Comparison of ENCODE assay signal across 11 mouse cellular contexts in the genomic region with DNA sequence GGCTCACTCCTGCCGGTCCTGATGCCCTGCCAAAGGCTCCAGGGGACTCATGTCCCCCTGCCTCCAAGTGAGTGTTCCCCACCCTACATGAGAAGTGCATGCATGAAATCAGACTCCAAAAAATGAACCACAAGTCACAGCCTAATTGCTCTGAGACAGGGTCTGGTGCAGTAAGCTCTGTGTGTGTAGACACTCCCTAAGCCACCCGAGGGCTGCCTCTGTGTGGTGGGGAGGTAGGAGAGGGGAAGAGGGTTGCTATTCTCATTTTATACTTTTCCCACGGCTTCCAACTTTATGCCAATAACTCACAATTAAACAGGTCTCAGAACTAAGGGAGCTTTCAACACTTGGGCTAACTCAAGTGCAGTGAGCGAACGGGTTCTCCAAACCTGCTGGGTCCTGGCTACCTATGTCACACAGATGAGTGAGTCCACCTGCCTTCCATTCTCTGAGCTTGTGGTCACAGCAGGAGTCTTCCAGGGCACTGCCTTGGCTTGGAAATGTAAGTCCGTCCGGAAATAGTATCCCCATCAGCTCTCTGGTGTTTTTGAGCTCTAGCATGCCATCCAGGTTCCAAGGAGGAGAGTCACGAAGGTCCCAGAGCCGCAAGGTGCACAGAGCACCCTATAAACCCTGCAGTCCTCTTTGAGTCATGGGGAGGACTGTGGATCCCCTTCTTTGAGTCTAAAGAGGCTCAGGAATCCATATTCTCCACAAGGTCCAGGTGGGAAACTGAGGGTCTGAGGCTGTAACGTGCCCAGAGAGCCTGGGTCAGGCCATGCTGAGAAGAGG. TPM values are rescaled to one million over a fixed set of nuclear protein-coding genes. Genes with fewer than 3 reads are reported as not detected.
DNase-seq lines count a peak whose midpoint lies in the region; ATAC-seq and TF ChIP-seq lines count a peak whose summit lies in the region.
"Had no signal": no experiment of that assay in that cellular context is flagged by ENCODE, and none has a peak within 500 bp of the region (broad histone marks: within the 10 kb centered on the region; RNA-seq: fewer than 3 reads in every experiment).

No protein-coding gene starts in this region.

- H3K27me3 ChIP-seq in heart, postnatal 0 days (ENCODE audit: control insufficient read depth, insufficient read depth, low read length), result no peaks in the 10 kb centered on the region
- H3K27me3 ChIP-seq in ES-Bruce4 (ENCODE audit: control insufficient read depth, insufficient read depth, low read length, poor library complexity, severe bottlenecking), result no peaks in the 10 kb centered on the region
- no peaks in the 10 kb centered on the region for H3K27me3 ChIP-seq in embryonic facial prominence, embryonic 13.5 days
- H3K27me3 ChIP-seq: forebrain, embryonic 13.5 days; midbrain, embryonic 13.5 days; neural tube, embryonic 15.5 days had no signal

- ATAC-seq in heart, postnatal 0 days (ENCODE audit: insufficient read depth, low read depth), result no peak
- ATAC-seq in embryonic facial prominence, embryonic 13.5 days (ENCODE audit: insufficient number of reproducible peaks, insufficient read depth, low FRiP score, low TSS enrichment, low read depth), result no peak
- ATAC-seq: forebrain, embryonic 13.5 days; midbrain, embryonic 13.5 days had no signal

- WGBS in heart, postnatal 0 days, result 58% methylated on average over 10 of the region's 10 CpGs
- 67% methylated on average over 10 of the region's 10 CpGs for WGBS in embryonic facial prominence, embryonic 13.5 days

- no peaks in the 10 kb centered on the region for H3K9me3 ChIP-seq in heart, postnatal 0 days (replicated peaks; ENCODE audit: control insufficient read depth, low read length)
- no peaks in the 10 kb centered on the region for H3K9me3 ChIP-seq in ES-Bruce4 (replicated peaks; ENCODE audit: control insufficient read depth, insufficient read depth, low read length, poor library complexity, severe bottlenecking)
- H3K9me3 ChIP-seq in embryonic facial prominence, embryonic 13.5 days, result no peaks in the 10 kb centered on the region
- H3K9me3 ChIP-seq: forebrain, embryonic 13.5 days; midbrain, embryonic 13.5 days; neural tube, embryonic 15.5 days had no signal

- H3K4me3 ChIP-seq in heart, postnatal 0 days (ENCODE audit: low read depth, low read length), result no peak overlapping the region
- H3K4me3 ChIP-seq in ES-Bruce4 (ENCODE audit: low read depth, low read length), result peak overlapping the region; percentile 28
- no peak overlapping the region for H3K4me3 ChIP-seq in embryonic facial prominence, embryonic 13.5 days
- H3K4me3 ChIP-seq: forebrain, embryonic 13.5 days; midbrain, embryonic 13.5 days; neural tube, embryonic 15.5 days had no signal

- H3K4me2 ChIP-seq in heart, postnatal 0 days (ENCODE audit: low read depth, low read length), result peak overlapping the region; percentile 31
- H3K4me2 ChIP-seq in embryonic facial prominence, embryonic 13.5 days, result 0 out of 2 replicates have a peak overlapping the region, but pooled peaks have one; percentile 17
- H3K4me2 ChIP-seq: forebrain, embryonic 13.5 days; midbrain, embryonic 13.5 days; neural tube, embryonic 15.5 days had no signal

- TF ChIP-seq POLR2A in ES-Bruce4 (IDR thresholded peaks at IDR 0.05; ENCODE audit: insufficient read depth, low read length), result no peak

- intact Hi-C loops in heart, postnatal 10 days (cut with DNase I), result loop anchor here (2.0 kb wide), 1 partner anchor 16 kb away; no protein-coding TSS in a partner anchor

- H3K27ac ChIP-seq in heart, postnatal 0 days (ENCODE audit: low read depth), result peak overlapping the region; percentile 92
- H3K27ac ChIP-seq in ES-Bruce4 (ENCODE audit: insufficient read depth, low read length), result peak overlapping the region; percentile 13; the same call in 1 of the 2 replicates
- peak overlapping the region; percentile 68 for H3K27ac ChIP-seq in embryonic facial prominence, embryonic 13.5 days
- H3K27ac ChIP-seq: forebrain, embryonic 13.5 days; midbrain, embryonic 13.5 days; neural tube, embryonic 15.5 days had no signal

- no peak for TF ChIP-seq EP300 in heart, postnatal 0 days (IDR thresholded peaks at IDR 0.05; ENCODE audit: low read depth)
- no peak for TF ChIP-seq EP300 in ES-Bruce4 (IDR thresholded peaks at IDR 0.05; ENCODE audit: insufficient read depth, low read depth, low read length)

- peaks cover 52% of the 10 kb centered on the region for H3K4me1 ChIP-seq in heart, postnatal 0 days (ENCODE audit: control insufficient read depth, insufficient read depth)
- H3K4me1 ChIP-seq in ES-Bruce4 (ENCODE audit: control insufficient read depth, insufficient read depth, low read length), result peaks cover 4% of the 10 kb centered on the region
- H3K4me1 ChIP-seq in embryonic facial prominence, embryonic 13.5 days, result peaks cover 39% of the 10 kb centered on the region

- TF ChIP-seq CTCF in heart, postnatal 0 days (IDR thresholded peaks at IDR 0.05; ENCODE audit: low read depth), result no peak
- no peak for TF ChIP-seq CTCF in ES-Bruce4 (IDR thresholded peaks at IDR 0.05; ENCODE audit: low read depth, low read length)

- DNase-seq in heart, postnatal 0 days (ENCODE audit: low spot score), result no peak
- no peak for DNase-seq in heart, postnatal 10 days
- peak; percentile 50 for DNase-seq in 3134 (ENCODE audit: extremely low read depth, insufficient read length, low spot score)
- DNase-seq in ovary, postnatal 10 days (ENCODE audit: low spot score), result no peak
- no peak for DNase-seq in right cerebral cortex, postnatal 10 days (ENCODE audit: low spot score in 2 of 2)
- DNase-seq in thymus, postnatal 4 days, result no peak

- peak overlapping the region; percentile 20; the same call in 1 of the 2 replicates for H3K9ac ChIP-seq in heart, postnatal 0 days (replicated peaks; ENCODE audit: low read depth, low read length)
- H3K9ac ChIP-seq in ES-Bruce4 (ENCODE audit: low read depth, poor library complexity, severe bottlenecking), result peak overlapping the region; percentile 59
- H3K9ac ChIP-seq in embryonic facial prominence, embryonic 13.5 days, result 0 out of 2 replicates have a peak overlapping the region, but pooled peaks have one; percentile 16
- H3K9ac ChIP-seq: forebrain, embryonic 13.5 days; midbrain, embryonic 13.5 days; neural tube, embryonic 15.5 days had no signal

- peaks cover 24% of the 10 kb centered on the region for H3K36me3 ChIP-seq in heart, postnatal 0 days (replicated peaks; ENCODE audit: control insufficient read depth, insufficient read depth, low read length)
- H3K36me3 ChIP-seq in ES-Bruce4 (ENCODE audit: control insufficient read depth, insufficient read depth, low read length, poor library complexity, severe bottlenecking), result no peaks in the 10 kb centered on the region
- H3K36me3 ChIP-seq in embryonic facial prominence, embryonic 13.5 days, result no peaks in the 10 kb centered on the region
- H3K36me3 ChIP-seq: midbrain, embryonic 13.5 days; neural tube, embryonic 15.5 days had no signal

RNA-seq across cellular contexts. Expression of a gene that starts 50.1 kb away (rescaled TPM):
- 29.1 and 53.8 TPM in 2 replicates for total RNA-seq in heart, postnatal 0 days (2014; rRNA removed; ENCODE audit: low replicate concordance)
- polyA plus RNA-seq in heart, postnatal 0 days (2015; fragmentation: Nextera tagmentation; extraction: Ambion mirVana), result 12.8 and 14.9 TPM in 2 replicates
- total RNA-seq in heart, postnatal 10 days (2021), result 10 to 100 TPM; 19.0 to 20.5 TPM
- 26.3 and 33.1 TPM in 2 replicates for polyA plus RNA-seq in ES-Bruce4 (2011; ENCODE audit: insufficient read depth, insufficient read length, low read depth, missing spikeins)
- polyA plus RNA-seq in embryonic facial prominence, embryonic 13.5 days (2015; fragmentation: Nextera tagmentation; extraction: Ambion mirVana), result 30.6 and 34.0 TPM in 2 replicates

RNA-seq across cellular contexts. Expression of a gene that starts 52.6 kb away (rescaled TPM):
- 3.1 and 4.8 TPM in 2 replicates for total RNA-seq in heart, postnatal 0 days (2014; rRNA removed; ENCODE audit: low replicate concordance)
- 2.8 and 2.9 TPM in 2 replicates for polyA plus RNA-seq in heart, postnatal 0 days (2015; fragmentation: Nextera tagmentation; extraction: Ambion mirVana)
- 1 to 10 TPM; 4.6 to 5.9 TPM for total RNA-seq in heart, postnatal 10 days (2021)
- 0.46 and 0.48 TPM in 2 replicates for polyA plus RNA-seq in ES-Bruce4 (2011; ENCODE audit: insufficient read depth, insufficient read length, low read depth, missing spikeins)
- 3.1 and 4.5 TPM in 2 replicates for polyA plus RNA-seq in embryonic facial prominence, embryonic 13.5 days (2015; fragmentation: Nextera tagmentation; extraction: Ambion mirVana)

RNA-seq across cellular contexts. Expression of a gene that starts 53.8 kb away (rescaled TPM):
- total RNA-seq in heart, postnatal 0 days (2014; rRNA removed; ENCODE audit: low replicate concordance), result 78.0 and 82.4 TPM in 2 replicates
- polyA plus RNA-seq in heart, postnatal 0 days (2015; fragmentation: Nextera tagmentation; extraction: Ambion mirVana), result 46.1 and 47.1 TPM in 2 replicates
- 10 to 100 TPM; 63.4 to 65.7 TPM for total RNA-seq in heart, postnatal 10 days (2021)
- polyA plus RNA-seq in ES-Bruce4 (2011; ENCODE audit: insufficient read depth, insufficient read length, low read depth, missing spikeins), result 37.1 and 42.8 TPM in 2 replicates
- 73.0 and 75.3 TPM in 2 replicates for polyA plus RNA-seq in embryonic facial prominence, embryonic 13.5 days (2015; fragmentation: Nextera tagmentation; extraction: Ambion mirVana)

Comparison
In these comparisons a context has a peak if more than half of its experiments do, and no peak if none do; other contexts are left out.
1. H3K27ac ChIP-seq: peak in every context shown above with its lines; median percentile 92 in heart, postnatal 0 days; 68 in embryonic facial prominence, embryonic 13.5 days; 13 in ES-Bruce4.